Mouse (Mus musculus): Measurements from ENCODE around the gene A4galt. TPM values are rescaled to one million over a fixed set of nuclear protein-coding genes. Genes with fewer than 3 reads are reported as not detected.
"Not testable (repeated sequence)": the region's sequence is repeated elsewhere in the genome, so short reads cannot be mapped to it uniquely, and the experiment has no call there.

The A4galt gene
- polyA plus RNA-seq, 1 experiment from 2014 or later, result 2.4 TPM

GRCm38 (mm10) chr15:83268428-83268827 is 16.9 kb upstream of the A4galt start:
- DNase-seq (ENCODE audit: low spot score), result not testable (repeated sequence)

DNA sequence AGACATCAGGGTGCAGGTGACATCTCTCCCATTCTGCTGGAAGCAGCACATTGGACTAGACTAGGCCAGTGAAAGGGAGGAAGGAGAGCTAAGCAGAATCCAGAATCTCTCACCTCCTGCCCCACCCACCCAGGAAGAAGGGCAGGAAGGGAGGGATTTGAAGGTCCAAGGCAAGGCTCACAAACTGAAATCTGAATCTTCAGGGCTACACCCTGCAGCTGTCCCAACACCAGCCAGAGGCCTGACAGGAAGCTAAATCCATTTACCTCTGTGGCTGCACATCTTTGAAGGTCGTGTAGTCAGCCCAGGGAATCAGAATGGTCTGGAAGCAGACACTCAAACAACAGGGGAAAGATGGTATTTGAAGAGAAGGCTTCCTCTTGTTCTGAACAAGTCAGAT is 13.7 kb upstream of the A4galt start:
- no peak for DNase-seq (ENCODE audit: low spot score)

DNA sequence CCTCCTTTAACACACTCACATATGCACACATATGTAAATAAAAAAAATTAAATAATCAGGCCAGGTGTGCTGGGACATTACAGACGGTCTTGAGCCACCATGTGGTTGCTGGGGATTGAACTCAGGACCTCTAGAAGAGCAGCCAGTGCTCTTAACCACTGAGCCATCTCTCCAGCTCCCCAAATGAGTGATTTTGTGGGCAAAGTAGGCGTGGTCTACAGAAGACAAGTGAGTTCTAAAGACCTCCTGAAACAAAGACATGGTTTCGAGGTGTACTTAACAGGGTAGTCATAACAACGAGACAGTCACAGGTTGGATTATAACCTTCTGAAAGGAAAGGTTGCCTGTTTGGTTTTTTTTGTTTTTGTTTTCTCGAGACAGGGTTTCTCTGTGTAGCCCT is 11.8 kb upstream of the A4galt start:
- no peak for DNase-seq (ENCODE audit: low spot score)

GRCm38 (mm10) chr15:83257906-83258305 is 6.3 kb upstream of the A4galt start:
- DNase-seq (ENCODE audit: low spot score), result no peak

GRCm38 (mm10) chr15:83256491-83256890 is 4.9 kb upstream of the A4galt start:
- no peak for DNase-seq (ENCODE audit: low spot score)

GRCm38 (mm10) chr15:83255944-83256343 is 4.4 kb upstream of the A4galt start:
- no peak for DNase-seq (ENCODE audit: low spot score)

- no peak for DNase-seq (ENCODE audit: low spot score)
These were observed 3.7 kb upstream of the A4galt start for GRCm38 (mm10) chr15:83255191-83255782.

DNA sequence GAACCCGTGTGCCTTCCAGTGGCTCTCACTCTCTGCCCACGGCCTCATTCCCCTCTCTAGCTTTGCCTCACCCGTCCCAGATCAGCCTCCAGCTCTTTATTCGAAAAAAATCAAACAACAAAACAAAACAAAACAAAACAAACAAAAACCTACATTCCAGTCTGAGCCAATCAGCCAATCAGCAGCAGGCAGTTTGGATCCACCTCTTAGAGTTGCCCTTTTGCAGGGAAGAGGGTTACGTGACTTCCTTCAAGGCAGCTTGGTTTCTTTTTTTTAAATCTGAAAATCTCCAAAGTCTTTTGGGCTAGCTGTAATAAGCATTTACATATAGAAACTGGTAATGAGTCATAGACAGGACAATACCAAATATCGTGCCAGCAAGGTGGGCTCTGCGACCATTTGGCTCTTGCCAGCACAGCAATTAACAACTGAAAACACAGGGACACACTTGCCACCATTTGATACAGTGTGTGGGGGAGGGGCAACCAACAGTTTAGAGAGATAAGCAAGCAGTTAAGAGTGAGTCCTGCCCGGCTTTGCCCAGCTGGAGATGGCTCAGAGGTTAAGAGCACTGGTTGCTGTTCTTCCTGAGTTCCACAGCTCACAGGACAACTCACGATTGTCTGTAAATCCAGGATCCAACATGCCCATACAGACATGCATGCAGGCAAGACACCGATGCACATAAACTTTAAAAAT is 2.9 kb upstream of the A4galt start:
- DNase-seq (ENCODE audit: low spot score), result no peak

DNA sequence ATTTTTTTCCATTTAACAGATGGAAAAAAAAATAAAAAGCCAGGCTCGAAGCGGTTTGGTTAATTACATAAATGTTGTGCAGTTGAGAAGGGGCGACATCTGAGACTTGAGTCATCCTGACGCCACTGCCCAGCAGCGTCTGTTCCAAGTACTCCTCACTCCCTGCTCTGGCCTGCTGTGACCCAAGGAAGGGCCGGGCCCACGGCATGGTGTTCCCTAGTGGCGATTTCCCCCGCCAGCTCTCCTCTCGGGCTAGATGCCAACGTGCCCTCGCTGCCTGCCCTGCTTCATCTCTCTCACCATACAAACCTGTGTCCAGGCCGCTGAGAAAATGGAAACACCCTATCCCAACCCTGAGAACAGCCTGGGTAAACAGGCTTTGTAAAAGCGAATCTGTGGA is 486 bp upstream of the A4galt start:
- no peak for DNase-seq (ENCODE audit: low spot score)

DNA sequence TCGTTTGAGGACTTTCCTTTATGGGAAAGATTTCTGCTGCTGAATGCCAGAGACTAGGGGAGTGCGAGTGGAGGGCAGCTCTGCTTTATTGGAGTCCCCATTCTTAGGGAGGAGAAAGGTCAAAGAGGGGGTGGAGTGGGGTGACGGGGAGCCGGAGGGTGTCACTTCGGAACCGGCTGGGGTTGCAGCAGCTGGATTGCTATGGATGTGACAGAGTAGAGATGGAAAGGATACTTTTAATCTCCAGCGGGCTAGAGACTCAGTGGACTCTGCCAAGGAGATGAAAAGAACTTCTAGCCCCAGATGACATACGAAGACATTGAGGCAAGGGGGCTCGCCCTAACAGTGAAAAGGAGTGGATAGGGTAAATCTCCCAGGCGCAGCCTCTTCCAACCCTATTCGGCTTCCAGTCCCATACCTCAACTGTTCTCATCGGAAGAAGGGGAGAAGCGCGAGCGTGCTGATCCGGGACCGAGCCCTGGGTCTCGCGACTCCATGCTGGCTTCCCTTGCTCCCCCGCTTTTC is 861 bp downstream of the A4galt start:
- DNase-seq (ENCODE audit: low spot score), result no peak

DNA sequence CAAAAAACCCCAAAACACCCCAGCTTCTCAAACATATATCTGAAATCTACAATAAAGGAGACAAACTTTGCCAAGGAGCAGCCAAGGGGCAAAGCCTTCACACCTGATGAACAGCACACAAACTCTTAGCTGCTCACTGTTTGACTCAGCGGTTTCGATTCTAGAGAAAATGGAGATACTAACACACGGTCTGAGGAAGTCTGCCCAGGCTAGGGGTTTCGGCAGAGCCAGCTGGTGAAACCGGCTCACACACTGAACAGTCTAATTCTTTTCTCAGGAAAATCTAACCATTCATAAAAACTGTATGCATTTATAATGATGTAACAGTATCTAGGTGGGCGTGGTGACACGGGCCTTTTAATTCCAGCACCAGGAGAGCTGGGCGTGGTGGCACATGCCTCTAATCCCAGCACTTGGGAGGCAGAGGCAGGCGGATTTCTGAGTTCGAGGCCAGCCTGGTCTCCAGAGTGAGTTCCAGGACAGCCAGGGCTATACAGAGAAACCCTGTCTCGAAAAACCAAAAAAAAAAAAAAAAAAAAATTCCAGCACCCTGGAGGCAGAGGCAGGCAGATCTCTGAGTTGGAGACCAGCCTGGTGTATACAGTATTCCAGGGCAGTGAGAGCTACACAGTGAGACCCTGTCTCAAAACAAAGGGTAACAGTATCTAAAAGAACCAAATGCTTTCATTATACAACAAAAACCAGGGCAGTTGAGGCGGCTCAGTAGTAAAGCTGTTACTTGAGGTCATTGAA is 1.9 kb downstream of the A4galt start:
- DNase-seq (ENCODE audit: low spot score), result no peak

- no peak for DNase-seq (ENCODE audit: low spot score)
These were observed 3.2 kb downstream of the A4galt start for GRCm38 (mm10) chr15:83248236-83248844.

- no peak for DNase-seq (ENCODE audit: low spot score)
These were observed 7.2 kb downstream of the A4galt start for GRCm38 (mm10) chr15:83244371-83244770.

DNA sequence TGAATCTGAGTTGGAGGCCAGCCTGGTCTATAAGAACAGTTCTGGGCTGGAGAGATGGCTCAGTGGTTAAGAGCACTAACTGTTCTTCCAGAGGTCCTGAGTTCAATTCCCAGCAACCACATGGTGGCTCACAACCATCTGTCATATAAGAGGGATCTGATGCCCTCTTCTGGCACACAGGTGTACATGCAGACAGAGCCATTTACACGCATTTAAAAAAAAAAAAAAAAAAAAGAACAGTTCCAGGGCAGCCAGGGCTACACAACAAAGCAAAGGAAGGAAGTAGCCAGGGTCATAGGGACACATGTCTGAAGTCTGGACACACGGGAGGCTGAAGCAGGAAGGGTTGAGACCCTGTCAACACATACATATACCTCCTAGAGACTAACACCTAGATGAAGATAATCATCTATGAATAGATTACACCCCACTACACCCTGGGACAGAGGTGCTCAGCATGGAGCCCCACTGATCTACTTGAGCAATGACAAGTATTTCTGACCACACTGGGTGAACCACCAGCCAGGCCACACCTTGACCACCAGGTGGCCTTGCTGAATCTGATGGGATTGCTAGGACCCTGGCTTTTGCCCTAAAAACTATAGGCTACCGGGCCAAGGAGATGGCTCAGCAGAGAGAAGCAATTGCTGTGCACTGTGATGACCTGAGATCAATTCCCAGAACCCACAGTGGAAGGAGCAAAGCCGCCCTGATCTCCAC is 9.5 kb downstream of the A4galt start:
- DNase-seq (ENCODE audit: low spot score), result no peak

GRCm38 (mm10) chr15:83241497-83241896 is 10.1 kb downstream of the A4galt start:
- DNase-seq (ENCODE audit: low spot score), result no peak

- DNase-seq (ENCODE audit: low spot score), result no peak
These were observed 13.9 kb downstream of the A4galt start for GRCm38 (mm10) chr15:83237460-83238243.

DNA sequence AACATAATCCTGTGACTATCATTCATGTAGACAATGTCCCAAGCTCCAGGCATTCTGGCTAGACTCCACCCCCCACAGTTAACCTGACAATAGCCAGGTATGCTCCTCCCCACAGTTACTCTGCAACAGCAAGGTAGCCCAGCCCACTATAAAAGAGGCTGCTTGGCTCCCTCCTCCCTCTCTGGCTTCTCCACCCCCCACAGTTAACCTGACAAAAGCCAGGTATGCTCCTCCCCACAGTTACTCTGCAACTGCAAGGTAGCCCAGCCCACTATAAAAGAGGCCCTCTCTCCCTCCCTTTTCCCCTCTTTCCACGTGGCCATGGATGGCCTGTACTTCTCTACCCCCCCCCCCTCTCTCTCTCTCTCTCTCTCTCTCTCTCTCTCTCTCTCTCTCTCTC is 14.8 kb downstream of the A4galt start:
- DNase-seq (ENCODE audit: low spot score), result no peak

GRCm38 (mm10) chr15:83233219-83233992 is 18.2 kb downstream of the A4galt start:
- no peak for DNase-seq (ENCODE audit: low spot score)

DNA sequence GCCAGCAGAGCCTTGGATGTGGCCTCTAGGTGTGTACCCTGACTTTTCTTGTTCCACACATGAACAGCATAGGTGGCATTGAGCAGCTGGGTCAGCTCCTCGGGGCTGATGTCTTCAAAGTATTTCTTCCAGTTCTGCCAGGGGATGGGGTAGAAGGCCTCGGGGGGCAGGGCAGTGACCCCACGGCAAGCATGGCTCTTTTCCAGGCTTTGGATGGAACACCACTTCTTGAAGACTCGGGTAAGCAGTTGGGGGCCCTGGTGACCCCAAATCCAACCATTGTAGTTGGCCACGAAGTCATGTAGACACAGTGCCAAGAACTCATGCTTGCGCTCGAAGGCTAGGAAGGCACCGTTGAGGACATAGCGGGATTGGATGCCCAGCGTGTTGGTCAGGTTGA is 24.0 kb downstream of the A4galt start:
- no peak for DNase-seq (ENCODE audit: low spot score)

DNA sequence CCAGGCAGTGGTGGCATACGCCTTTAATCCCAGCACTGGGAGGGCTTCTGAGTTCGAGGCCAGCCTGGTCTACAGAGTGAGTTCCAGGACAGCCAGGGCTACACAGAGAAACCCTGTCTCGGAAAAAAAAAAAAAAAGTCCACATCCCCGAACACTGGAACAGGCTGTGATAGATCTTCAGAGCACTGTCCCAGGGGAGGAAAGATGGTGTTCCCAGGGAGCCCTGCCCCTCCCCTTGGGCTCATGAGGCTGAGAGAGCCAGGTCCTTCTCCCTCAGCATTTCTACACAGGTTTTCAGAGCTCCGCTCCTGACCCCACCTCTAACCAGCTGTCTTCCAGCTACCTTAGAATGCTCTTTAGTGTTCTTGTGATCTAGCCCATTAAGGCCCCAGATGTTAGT is 24.7 kb downstream of the A4galt start:
- DNase-seq (ENCODE audit: low spot score), result no peak
